Mouse (Mus musculus) forebrain, embryonic 10.5 days (tissue): ENCODE results near the gene Kif3a. TPM values are rescaled to one million over a fixed set of nuclear protein-coding genes. Genes with fewer than 3 reads are reported as not detected.

ENCODE experiments used
- DNase-seq: peaks from one replicate; pipeline ENCODE4 v3.0.0-alpha.2; 2017; ENCODE audit warnings: low spot score; ENCODE audit errors: extremely low spot score
- H3K27ac ChIP-seq: fragments of 300-500 bp; sonication (generic); 2 replicates; pipeline ENCODE4 v1.5.1; 2016; ENCODE audit warnings: mild to moderate bottlenecking
- H3K27me3 ChIP-seq: fragments of 300-500 bp; sonication (generic); 2 replicates; pipeline ENCODE4 v1.6.1; 2016; ENCODE audit warnings: mild to moderate bottlenecking; ENCODE audit not compliant: poor library complexity, severe bottlenecking
- H3K36me3 ChIP-seq: fragments of 300-500 bp; sonication (generic); replicated peaks from 2 replicates; pipeline ENCODE4 v1.6.1; 2016; ENCODE audit warnings: mild to moderate bottlenecking, moderate library complexity
- H3K4me1 ChIP-seq: fragments of 300-500 bp; sonication (generic); 2 replicates; pipeline ENCODE4 v1.6.1; 2016
- H3K4me3 ChIP-seq: fragments of 300-500 bp; sonication (generic); 2 replicates; pipeline ENCODE4 v1.5.1; 2016; ENCODE audit warnings: mild to moderate bottlenecking, moderate library complexity
- H3K9me3 ChIP-seq: fragments of 300-500 bp; sonication (generic); 2 replicates; pipeline ENCODE4 v1.6.1; 2016; ENCODE audit warnings: mild to moderate bottlenecking, moderate library complexity
- whole genome bisulfite sequencing: fragments of 180-500 bp; shearing (Covaris S2); methylation state at CpG from one replicate; pipeline ENCODE4 v1.1.7; 2016; 5-methylcytosine and 5-hydroxymethylcytosine counted together
- polyA plus RNA-seq: library from polyadenylated mRNA; unstranded; fragments of >200 nt; fragmentation: Nextera tagmentation; extraction: Ambion mirVana; gene quantifications from 2 replicates; pipeline ENCODE4 v1.2.1, GENCODE M21; 2016

Gene Kif3a
- 78.4 and 82.2 TPM in 2 replicates for polyA plus RNA-seq

DNA sequence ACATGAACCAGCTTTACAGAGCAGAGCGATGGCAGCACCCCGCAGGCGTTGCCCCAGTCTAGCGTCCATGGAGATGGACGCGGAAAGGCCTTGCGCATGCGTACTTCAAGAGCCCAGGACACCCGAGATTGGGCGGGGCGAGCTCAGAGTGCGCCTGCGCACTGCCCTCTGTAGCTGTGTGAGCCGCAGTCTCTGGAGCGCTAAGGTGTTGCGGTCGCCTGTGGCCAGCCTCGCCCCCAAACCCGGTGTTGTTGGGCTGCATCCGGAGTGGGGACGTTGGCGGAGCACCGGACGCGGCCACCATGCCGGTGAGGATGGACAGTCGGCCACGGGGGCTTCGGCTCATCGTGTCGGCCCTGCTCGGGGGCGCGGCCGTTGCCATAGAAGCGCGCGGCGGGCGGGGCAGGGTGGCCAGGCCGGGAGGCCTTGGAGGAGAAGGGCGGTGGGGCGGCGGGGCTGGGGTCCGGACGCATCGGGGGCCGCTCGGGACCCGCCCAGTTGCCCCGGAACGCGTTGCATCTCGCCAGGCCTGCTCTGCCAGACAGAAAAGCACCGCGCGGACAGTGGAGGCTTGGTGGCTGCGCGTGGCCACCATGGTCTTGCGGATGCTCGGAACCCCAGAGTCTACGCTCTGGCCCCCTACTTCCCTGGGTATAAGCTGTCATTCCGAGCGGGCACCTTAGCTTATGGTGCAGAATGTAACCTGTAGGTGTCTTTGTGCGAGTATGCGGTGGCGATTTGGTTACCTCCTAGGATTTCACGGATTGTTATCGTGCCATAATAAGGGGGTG, at the start of gene Kif3a:
Kif3a (plus strand) TSS at position 156 of the 791 bp plus-strand sequence.
- DNase-seq, result peak; percentile 96
- H3K27me3 ChIP-seq, result no peaks in the 10 kb centered on the region
- peaks cover 7% of the 10 kb centered on the region; the same call in 1 of the 2 replicates for H3K9me3 ChIP-seq
- peaks cover 22% of the 10 kb centered on the region for H3K4me1 ChIP-seq
- under 1% methylated on average over 66 of the region's 69 CpGs for WGBS
- peak within 1 kb of the TSS; percentile 92 for H3K27ac ChIP-seq
- peaks cover 20% of the 10 kb centered on the region for H3K36me3 ChIP-seq
- peak within 1 kb of the TSS; percentile 96 for H3K4me3 ChIP-seq

DNA sequence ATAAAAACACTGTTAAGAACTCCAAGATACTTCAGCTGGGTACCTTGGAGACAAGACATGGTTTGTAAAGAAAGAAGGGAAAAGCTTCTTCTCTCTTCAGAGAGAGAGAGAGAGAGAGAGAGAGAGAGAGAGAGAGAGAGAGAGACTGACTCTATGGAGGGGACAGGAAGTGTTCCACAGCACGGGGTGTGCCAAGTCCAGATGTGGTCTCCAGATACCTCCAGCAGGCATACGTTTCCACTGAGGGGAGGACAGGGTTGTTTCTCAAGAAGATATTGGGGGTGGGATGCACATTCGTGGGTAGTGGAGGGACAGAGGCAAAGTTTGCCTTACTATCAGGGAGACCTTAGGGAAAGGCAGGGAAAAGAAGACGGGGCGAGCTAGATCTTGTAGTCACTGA, 48.4 kb upstream of the Kif3a start:
- H3K27ac ChIP-seq, result no peak overlapping the region
- no peaks in the 10 kb centered on the region for H3K9me3 ChIP-seq
- H3K27me3 ChIP-seq, result peaks cover 23% of the 10 kb centered on the region
- no peaks in the 10 kb centered on the region for H3K36me3 ChIP-seq
- H3K4me3 ChIP-seq, result peak overlapping the region; percentile 94; the same call in 1 of the 2 replicates
- peaks cover 53% of the 10 kb centered on the region for H3K4me1 ChIP-seq
- WGBS, result 57% methylated on average over 5 of the region's 5 CpGs
- no peak for DNase-seq

DNA sequence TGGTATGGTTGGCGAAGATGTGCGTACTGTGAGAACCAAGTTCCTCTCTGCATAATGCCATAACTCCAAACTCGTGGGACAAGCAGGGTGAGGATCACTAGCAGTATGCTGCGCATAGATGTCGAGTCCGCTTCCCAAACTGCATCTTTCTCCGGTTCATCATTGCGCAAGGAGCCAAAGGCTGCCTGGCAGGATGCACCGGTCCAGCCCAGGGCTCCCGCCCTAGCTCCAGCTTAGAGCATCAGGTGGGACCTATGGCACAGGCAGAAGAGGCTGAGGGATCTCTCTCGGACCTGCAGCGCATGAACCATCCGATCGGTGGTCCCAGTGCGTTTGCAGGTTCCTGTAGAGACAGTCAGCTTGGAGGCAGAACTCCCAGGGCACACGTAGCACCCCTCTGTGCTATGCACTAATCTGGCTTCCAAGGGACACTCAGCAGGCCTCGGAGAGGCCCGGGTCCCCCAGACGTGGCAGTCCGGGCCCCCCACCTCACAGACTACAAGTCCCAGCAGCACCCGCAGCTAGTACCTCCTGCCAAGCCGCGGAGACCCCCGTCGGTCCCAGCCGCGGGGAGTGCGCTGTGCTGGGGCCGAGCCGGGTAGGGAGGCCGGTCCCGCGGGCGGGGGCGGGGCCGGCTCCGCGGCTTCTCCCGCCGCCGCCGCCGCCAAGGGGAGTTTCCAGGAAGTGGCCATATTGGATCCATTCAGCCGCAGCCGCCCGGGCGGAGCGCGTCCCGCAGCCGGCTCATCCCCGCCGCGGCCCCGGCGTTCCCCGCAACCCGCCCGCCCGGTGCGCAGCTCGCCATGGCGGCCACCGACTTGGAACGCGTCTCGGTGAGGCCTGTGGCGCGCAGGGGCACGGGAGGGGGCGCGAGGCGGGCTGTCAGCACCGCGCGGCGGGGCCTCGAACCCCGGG, 47.7 kb upstream of the Kif3a start, which contains the start of gene Sept8:
Sept8 (plus strand) TSS at position 51 of the 915 bp plus-strand sequence.
- no peaks in the 10 kb centered on the region for H3K9me3 ChIP-seq
- H3K27ac ChIP-seq, result peak within 1 kb of the TSS; percentile 93
- WGBS, result 4% methylated on average over 79 of the region's 79 CpGs
- H3K4me3 ChIP-seq, result peak within 1 kb of the TSS; percentile 94
- no peaks in the 10 kb centered on the region for H3K36me3 ChIP-seq
- peaks cover 60% of the 10 kb centered on the region for H3K4me1 ChIP-seq
- H3K27me3 ChIP-seq, result peaks cover 23% of the 10 kb centered on the region
- DNase-seq, result peak; percentile 67

DNA sequence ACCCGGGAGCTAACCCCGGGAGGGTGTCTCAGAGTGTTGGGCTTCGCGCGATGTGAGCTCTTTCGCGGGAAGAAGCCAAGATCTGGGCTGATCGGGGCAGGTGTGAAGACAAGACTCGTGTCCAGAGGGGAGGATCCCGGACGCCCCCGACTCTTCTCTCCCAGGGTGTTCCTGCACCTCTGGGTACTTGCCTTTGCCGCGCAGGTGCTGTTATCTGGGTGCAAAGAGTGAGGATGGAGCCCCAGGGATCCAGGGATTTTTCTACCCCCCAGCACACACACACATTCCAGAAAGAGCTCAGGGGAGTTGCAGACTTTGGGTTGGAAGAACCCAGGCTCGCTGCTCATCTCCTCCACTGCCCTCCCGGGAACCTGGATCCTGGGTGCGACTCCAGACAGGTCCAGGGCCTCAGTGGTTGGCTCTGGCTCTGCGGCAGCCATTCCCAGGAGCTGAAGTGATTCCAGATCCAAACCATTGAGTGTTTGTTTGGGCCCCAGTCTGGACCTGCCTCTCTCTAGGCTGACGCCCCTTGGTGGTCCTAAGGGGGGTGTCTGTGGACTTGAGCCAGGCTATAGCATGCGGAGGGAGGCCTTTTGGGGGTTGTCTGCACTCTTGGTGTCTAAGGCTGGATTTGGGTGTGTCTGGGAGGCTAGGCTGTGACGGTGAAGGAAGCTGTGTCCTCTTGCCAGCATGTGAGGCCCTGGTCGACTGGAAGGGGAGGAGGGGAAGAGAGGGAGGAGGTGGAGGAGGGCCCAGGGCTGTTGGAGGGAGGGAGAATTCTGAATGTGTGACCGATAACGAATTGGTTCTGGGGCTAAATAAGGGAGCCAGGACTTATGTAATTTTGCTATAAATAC, 46.8 kb upstream of the Kif3a start:
- Histone ChIP-seq H3K27ac (peak overlapping the region; percentile 93), H3K36me3 (no peaks in the 10 kb centered on the region), H3K9me3 (no peaks in the 10 kb centered on the region), H3K27me3 (peaks cover 23% of the 10 kb centered on the region), H3K4me3 (peak overlapping the region; percentile 94), H3K4me1 (peaks cover 69% of the 10 kb centered on the region)
- peak; percentile 51 for DNase-seq
- 3% methylated on average over 24 of the region's 24 CpGs for WGBS

DNA sequence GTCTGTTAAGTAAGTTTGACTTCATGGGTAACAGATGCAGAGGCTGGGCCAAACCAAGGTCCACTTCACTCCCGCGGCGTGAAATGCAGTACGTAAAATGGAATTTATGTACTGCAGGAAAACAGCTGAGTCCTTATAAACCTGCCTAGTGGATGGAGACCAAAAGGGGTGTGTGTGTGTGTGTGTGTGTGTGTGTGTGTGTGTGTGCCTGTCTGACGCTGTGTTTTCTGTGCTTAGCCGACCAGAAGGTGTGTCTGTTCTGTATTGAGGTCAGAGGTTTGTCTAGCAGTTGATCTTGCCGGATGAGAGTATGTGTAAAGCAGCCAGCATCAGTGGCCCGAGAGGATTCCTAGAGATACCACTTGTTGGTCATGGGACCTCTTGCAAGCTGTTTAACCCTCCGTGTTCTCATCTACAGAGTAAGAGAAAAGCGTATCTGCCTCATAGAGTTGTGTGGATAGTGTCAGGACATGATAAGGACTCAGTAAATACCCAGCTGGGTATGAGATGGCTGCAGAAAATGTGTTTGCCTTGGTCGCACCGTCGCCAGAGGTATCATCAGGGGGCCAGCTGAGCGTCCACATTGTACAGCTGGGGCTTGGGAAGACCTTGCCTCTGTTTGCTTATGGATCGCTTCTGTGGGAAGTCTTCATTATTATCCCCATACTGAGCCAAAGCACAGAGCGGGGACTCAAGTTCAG, 45.9 kb upstream of the Kif3a start:
- Histone ChIP-seq H3K4me3 (peak overlapping the region; percentile 94), H3K36me3 (no peaks in the 10 kb centered on the region), H3K4me1 (peaks cover 78% of the 10 kb centered on the region), H3K27me3 (peaks cover 23% of the 10 kb centered on the region), H3K27ac (0 out of 2 replicates have a peak overlapping the region, but pooled peaks have one; percentile 2), H3K9me3 (no peaks in the 10 kb centered on the region)
- DNase-seq, result no peak
- WGBS, result 65% methylated on average over 16 of the region's 16 CpGs

DNA sequence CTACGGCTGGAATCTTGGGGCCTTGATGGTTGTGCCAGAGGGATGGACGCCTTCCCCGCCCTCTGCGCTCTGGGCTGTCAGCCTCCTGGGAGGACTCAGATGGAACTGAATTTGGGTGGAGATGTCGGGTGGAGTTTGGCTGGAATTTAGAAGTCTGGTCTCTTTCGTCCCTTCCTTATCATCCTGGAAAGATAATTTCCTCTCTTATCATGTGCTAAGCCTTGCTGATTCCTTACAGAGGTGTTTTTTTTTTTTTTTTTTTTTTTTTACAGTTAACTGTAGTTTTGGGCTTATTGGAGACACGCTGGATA, 45.4 kb upstream of the Kif3a start:
- WGBS, result 90% methylated on average over 7 of the region's 7 CpGs
- Histone ChIP-seq H3K9me3 (no peaks in the 10 kb centered on the region), H3K4me1 (peaks cover 80% of the 10 kb centered on the region), H3K4me3 (peak overlapping the region; percentile 94), H3K27ac (no peak overlapping the region), H3K27me3 (peaks cover 23% of the 10 kb centered on the region), H3K36me3 (no peaks in the 10 kb centered on the region)
- DNase-seq, result no peak

DNA sequence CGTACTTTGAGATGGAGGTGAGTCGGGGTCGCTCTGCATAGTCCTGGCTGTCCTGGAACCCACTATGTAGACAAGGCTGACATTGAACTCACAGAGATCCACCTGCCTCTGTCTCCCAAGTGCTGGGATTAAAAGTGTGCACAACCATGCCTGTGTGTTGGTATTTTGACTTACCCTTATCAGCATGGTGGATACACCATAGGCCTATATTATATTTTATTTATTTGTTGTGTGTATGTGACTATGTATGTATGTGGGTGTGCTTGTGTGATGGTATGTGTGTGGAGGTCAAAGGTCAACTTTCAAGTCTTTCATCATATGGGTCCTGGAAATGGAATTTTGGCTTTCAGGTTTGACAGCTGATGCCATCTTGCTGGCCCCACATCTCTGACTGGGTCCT, 44.8 kb upstream of the Kif3a start:
- Histone ChIP-seq H3K27me3 (peaks cover 21% of the 10 kb centered on the region), H3K36me3 (no peaks in the 10 kb centered on the region), H3K4me3 (no peak overlapping the region), H3K9me3 (no peaks in the 10 kb centered on the region), H3K4me1 (peaks cover 74% of the 10 kb centered on the region), H3K27ac (no peak overlapping the region)
- 94% methylated on average over 3 of the region's 3 CpGs for WGBS
- DNase-seq, result no peak

DNA sequence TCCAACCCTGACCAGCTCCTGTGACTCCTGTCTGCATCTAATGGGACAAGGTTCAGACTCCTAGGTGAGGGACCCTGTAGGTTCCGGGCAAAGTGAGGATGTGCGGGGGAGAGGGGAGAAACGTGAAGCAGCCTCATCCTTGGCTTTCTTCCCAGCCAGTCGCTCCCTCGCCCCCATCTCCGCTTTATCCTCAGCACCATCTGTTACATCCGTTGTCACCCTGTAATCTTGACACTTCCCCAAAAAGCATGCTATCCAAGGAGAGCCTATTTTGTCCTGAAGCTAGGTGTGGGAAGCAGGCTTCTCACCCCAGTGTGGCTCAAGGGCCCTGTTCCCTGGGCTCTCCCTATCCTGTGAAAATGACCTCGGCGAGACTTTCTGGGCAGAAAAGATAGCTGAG, 44.2 kb upstream of the Kif3a start:
- H3K27ac ChIP-seq, result no peak overlapping the region
- no peaks in the 10 kb centered on the region for H3K36me3 ChIP-seq
- H3K9me3 ChIP-seq, result no peaks in the 10 kb centered on the region
- 86% methylated on average over 9 of the region's 9 CpGs for WGBS
- H3K27me3 ChIP-seq, result peaks cover 15% of the 10 kb centered on the region
- no peak overlapping the region for H3K4me3 ChIP-seq
- peaks cover 76% of the 10 kb centered on the region for H3K4me1 ChIP-seq
- no peak for DNase-seq

DNA sequence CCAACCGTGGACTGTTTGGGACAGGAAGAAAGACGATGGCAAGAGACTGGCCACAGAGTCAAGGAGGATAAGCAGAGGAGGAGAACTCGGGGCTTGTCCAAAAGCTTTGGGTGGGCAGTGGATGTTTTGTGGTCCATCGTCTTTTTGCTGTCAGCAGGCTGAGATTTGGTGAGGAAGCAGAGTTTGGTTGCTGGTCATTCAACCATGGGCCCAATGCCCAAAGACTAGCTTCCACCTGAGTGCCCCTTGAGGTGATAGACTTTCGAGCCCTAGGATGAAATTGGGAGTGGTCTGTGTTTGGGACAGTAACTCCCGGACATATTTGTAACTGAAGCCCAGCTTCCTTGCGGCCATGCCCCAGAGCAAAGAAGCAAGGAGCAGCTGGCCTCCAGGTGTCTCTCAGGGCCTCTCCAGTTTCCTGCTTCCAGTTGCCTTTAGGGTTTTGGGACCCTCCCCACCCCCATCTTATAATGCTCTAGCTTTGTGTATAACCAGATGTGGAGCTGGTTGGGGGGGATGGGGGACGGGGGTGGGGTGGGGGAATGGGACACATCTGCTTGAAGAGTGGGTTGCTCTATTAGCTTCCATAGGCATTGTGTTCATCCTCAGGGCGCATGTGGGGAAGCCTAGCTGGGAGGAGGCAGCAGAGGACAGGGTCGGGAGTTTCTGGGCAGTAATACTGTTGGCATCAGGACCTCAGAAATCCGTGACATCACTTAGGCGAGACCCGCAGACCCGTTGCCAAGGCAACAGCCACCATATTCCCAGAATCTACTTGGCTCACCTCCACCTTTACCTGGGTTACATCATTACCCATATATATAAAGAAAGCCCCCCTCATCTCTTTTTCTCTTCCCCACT, 43.4 kb upstream of the Kif3a start:
- peaks cover 7% of the 10 kb centered on the region for H3K27me3 ChIP-seq
- H3K27ac ChIP-seq, result peak overlapping the region; percentile 37; the same call in 1 of the 2 replicates
- peaks cover 80% of the 10 kb centered on the region for H3K4me1 ChIP-seq
- H3K9me3 ChIP-seq, result no peaks in the 10 kb centered on the region
- no peaks in the 10 kb centered on the region for H3K36me3 ChIP-seq
- no peak overlapping the region for H3K4me3 ChIP-seq
- WGBS, result 84% methylated on average over 14 of the region's 14 CpGs
- DNase-seq, result no peak

DNA sequence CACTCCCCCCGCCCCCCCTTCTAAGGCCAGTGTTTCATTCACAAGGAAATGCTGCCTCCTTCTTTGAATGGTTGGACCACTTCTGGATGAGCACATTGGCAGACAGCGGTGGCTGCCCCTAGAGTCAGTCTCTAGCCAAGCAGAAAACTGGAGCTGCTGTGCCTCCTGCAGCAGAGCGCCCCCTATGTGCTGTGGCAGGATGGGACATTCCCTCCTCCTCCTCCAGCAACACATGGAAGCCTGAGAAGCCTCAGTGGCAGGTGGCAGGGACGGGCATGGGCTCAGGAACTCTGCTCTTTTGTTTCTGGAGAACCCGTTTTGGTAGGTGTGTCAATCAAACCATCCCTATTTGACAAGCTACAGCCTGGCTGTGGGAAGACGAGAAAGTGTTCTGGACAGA, 42.3 kb upstream of the Kif3a start:
- Histone ChIP-seq H3K36me3 (no peaks in the 10 kb centered on the region), H3K27ac (peak overlapping the region; percentile 60), H3K4me1 (peaks cover 81% of the 10 kb centered on the region), H3K27me3 (no peaks in the 10 kb centered on the region), H3K9me3 (no peaks in the 10 kb centered on the region), H3K4me3 (no peak overlapping the region)
- no peak for DNase-seq
- WGBS, result 66% methylated on average over 6 of the region's 6 CpGs

DNA sequence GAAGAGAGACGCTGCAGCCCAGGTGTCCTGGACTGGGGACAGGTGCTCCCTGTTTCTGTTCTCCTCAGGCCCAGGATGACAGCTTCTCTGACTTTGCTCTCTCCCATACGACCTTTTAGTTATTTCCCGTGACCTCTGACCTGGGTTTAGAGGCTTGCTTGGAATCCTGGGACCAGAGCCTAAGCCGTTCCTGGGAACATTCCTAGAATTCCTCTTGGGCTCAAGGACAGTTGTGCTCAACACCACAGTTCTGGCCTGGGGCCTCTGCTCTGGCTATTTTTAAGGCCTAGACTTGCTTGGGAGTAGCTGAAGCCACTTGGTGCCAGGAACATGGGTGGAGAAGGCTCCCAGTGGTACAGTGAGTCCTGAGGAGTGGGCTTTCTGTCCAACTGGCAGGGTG, 41.7 kb upstream of the Kif3a start:
- Histone ChIP-seq H3K27me3 (no peaks in the 10 kb centered on the region), H3K36me3 (no peaks in the 10 kb centered on the region), H3K9me3 (no peaks in the 10 kb centered on the region), H3K27ac (peak overlapping the region; percentile 60), H3K4me1 (peaks cover 76% of the 10 kb centered on the region), H3K4me3 (no peak overlapping the region)
- no peak for DNase-seq
- 38% methylated on average over 4 of the region's 4 CpGs for WGBS
